Mouse (Mus musculus): ENCODE data around the gene Dmd.

DNA sequence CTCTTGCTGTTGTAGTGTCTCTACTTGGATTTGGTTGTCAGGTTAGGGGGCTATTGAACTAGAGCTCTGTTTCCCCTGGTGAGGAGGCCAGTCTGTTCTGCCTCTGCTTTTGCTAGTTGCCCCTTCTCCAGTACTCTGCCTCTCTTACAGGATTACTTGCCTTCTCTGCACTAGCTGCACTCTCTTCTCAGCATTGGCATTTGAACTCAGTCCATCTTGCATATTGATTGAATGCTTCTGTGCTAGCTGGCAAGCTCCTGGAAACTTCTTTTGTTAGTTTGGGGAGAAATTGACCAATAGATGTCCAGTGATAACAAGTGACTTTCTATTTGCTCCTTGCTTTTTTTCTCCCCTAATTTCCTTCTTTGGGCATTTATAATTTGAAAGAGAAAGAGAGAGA, 2163.7 kb downstream of the Dmd start:
- TF ChIP-seq CTCF (IDR thresholded peaks at IDR 0.05; ENCODE audit: insufficient read depth, low read depth, low read length): no peak
- TF ChIP-seq POLR2A (IDR thresholded peaks at IDR 0.05; ENCODE audit: insufficient read depth, low read depth, low read length): no peak

Measured in olfactory bulb, adult 2 months (tissue).